Mouse (Mus musculus) intestine, embryonic 16.5 days (tissue): ENCODE measurements around the gene Itpk1. TPM values are rescaled to one million over a fixed set of nuclear protein-coding genes. Genes with fewer than 3 reads are reported as not detected.

Experiments used
- ATAC-seq: fragments of 200-750 bp; cut with Nextera tagmentation; 2 replicates; pipeline ENCODE4 v1.8.0; 2017; ENCODE audit warnings: moderate TSS enrichment, moderate library complexity
- H3K27ac ChIP-seq: fragments of 300-500 bp; sonication (generic); 2 replicates; pipeline ENCODE4 v1.5.1; 2014; ENCODE audit warnings: mild to moderate bottlenecking, low read length
- H3K27me3 ChIP-seq: fragments of 300-500 bp; sonication (generic); replicated peaks from 2 replicates; pipeline ENCODE4 v1.6.1; 2014; ENCODE audit warnings: low read length, control low read depth, mixed read lengths; ENCODE audit not compliant: control insufficient read depth, insufficient read depth
- H3K36me3 ChIP-seq: fragments of 300-500 bp; sonication (generic); 2 replicates; pipeline ENCODE4 v1.6.1; 2014; ENCODE audit warnings: low read length, control low read depth; ENCODE audit not compliant: control insufficient read depth, insufficient read depth
- H3K4me1 ChIP-seq: fragments of 300-500 bp; sonication (generic); 2 replicates; pipeline ENCODE4 v1.6.1; 2014; ENCODE audit warnings: low read length, control low read depth, mixed read lengths; ENCODE audit not compliant: control insufficient read depth, insufficient read depth
- H3K4me2 ChIP-seq: fragments of 300-500 bp; sonication (generic); 2 replicates; pipeline ENCODE4 v1.6.1; 2014; ENCODE audit warnings: low read depth, low read length, control low read depth
- H3K4me3 ChIP-seq: fragments of 300-500 bp; sonication (generic); 2 replicates; pipeline ENCODE4 v1.5.1; 2014; ENCODE audit warnings: mild to moderate bottlenecking, low read length
- H3K9ac ChIP-seq: fragments of 300-500 bp; sonication (generic); 2 replicates; pipeline ENCODE4 v1.6.1; 2014; ENCODE audit warnings: low read depth, low read length
- H3K9me3 ChIP-seq: fragments of 300-500 bp; sonication (generic); 2 replicates; pipeline ENCODE4 v1.6.1; 2016; ENCODE audit warnings: low read length, control low read depth; ENCODE audit not compliant: control insufficient read depth
- WGBS: fragments of 180-500 bp; shearing (Covaris S2); extraction: QIAGEN DNeasy Blood & Tissue Kit; methylation state at CpG from one replicate; pipeline ENCODE4 v1.1.7; 2014; 5-methylcytosine and 5-hydroxymethylcytosine counted together
- polyA plus RNA-seq: library from polyadenylated mRNA; unstranded; fragments of >200 nt; fragmentation: Nextera tagmentation; extraction: Ambion mirVana; gene quantifications from 2 replicates; pipeline ENCODE4 v1.2.1, GENCODE M21; 2015

The Itpk1 gene
- polyA plus RNA-seq, 1 experiment from 2014 or later = 51.4 TPM

GRCm38 (mm10) chr12:102714654-102715395 lies 10.1 kb upstream of the Itpk1 start:
- Histone ChIP-seq H3K4me3 (no peak overlapping the region), H3K4me2 (no peak overlapping the region), H3K27me3 (no peaks in the 10 kb centered on the region), H3K9me3 (no peaks in the 10 kb centered on the region), H3K9ac (no peak overlapping the region), H3K36me3 (no peaks in the 10 kb centered on the region), H3K4me1 (no peaks in the 10 kb centered on the region), H3K27ac (no peak overlapping the region)
- WGBS = 78% methylated on average over 10 of the region's 10 CpGs
- ATAC-seq = no peak

- Histone ChIP-seq H3K4me2 (no peak overlapping the region), H3K36me3 (no peaks in the 10 kb centered on the region), H3K27me3 (no peaks in the 10 kb centered on the region), H3K9me3 (no peaks in the 10 kb centered on the region), H3K27ac (no peak overlapping the region), H3K9ac (no peak overlapping the region), H3K4me3 (no peak overlapping the region), H3K4me1 (no peaks in the 10 kb centered on the region)
- WGBS = 64% methylated on average over 2 of the region's 2 CpGs
- no peak for ATAC-seq
These were observed 9.4 kb upstream of the Itpk1 start for GRCm38 (mm10) chr12:102714116-102714515.

GRCm38 (mm10) chr12:102713153-102713865 lies 8.6 kb upstream of the Itpk1 start:
- Histone ChIP-seq H3K27me3 (no peaks in the 10 kb centered on the region), H3K36me3 (no peaks in the 10 kb centered on the region), H3K4me3 (no peak overlapping the region), H3K4me2 (no peak overlapping the region), H3K9ac (no peak overlapping the region), H3K27ac (no peak overlapping the region), H3K4me1 (0 out of 2 replicates have a peak, but pooled peaks cover 3% of the 10 kb centered on the region), H3K9me3 (no peaks in the 10 kb centered on the region)
- no peak for ATAC-seq
- WGBS = 61% methylated on average over 20 of the region's 20 CpGs

GRCm38 (mm10) chr12:102710851-102711375 lies 6.2 kb upstream of the Itpk1 start:
- Histone ChIP-seq H3K4me3 (no peak overlapping the region), H3K9ac (no peak overlapping the region), H3K4me1 (peaks cover 17% of the 10 kb centered on the region), H3K4me2 (no peak overlapping the region), H3K9me3 (no peaks in the 10 kb centered on the region), H3K27ac (no peak overlapping the region), H3K36me3 (no peaks in the 10 kb centered on the region), H3K27me3 (no peaks in the 10 kb centered on the region)
- WGBS = 63% methylated on average over 4 of the region's 4 CpGs
- no peak for ATAC-seq

DNA sequence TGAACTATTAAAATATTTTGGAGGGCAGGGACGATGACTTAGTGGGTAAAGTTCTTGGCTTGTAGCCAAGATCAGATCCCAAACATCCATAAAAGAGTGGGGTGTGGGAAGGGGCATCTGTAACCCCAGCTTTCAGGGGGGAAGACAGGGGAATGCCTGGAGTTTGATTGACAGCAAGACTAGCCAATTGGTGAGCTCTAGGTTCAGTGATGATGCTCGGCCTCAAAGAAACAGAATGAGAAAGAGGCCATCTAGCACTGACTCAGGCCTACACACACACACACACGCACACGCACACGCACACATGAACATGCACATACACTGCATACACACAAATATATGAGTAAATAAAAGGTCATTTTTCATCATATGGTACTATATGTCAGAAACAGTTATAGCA lies 5.2 kb upstream of the Itpk1 start:
- WGBS = 84% methylated on average over 5 of the region's 5 CpGs
- H3K4me3 ChIP-seq = no peak overlapping the region
- H3K9me3 ChIP-seq = no peaks in the 10 kb centered on the region
- H3K4me2 ChIP-seq = no peak overlapping the region
- no peak overlapping the region for H3K9ac ChIP-seq
- no peak overlapping the region for H3K27ac ChIP-seq
- H3K36me3 ChIP-seq = no peaks in the 10 kb centered on the region
- peaks cover 24% of the 10 kb centered on the region for H3K4me1 ChIP-seq
- ATAC-seq = no peak
- no peaks in the 10 kb centered on the region for H3K27me3 ChIP-seq

DNA sequence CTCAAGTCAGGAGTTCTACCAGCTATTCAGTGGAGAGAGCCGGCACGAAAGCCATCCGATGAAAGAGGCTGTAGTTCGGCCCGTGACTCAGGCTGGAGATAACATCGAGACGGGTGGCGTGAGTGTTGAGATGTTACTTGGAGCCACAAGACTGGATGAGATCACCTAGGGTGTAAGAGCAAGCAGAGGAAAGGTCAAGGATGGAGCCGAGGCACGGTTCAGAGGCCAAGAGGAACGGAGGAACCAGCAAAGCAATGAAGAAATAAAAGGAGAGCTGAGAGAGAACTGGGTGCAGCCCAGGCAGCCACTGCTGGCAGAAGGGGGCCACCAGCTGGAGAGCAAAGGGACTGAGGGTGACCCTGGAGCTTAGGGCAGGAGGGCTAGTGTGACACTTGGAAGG lies 3.5 kb upstream of the Itpk1 start:
- peak overlapping the region; percentile 77; the same call in 1 of the 2 replicates for H3K27ac ChIP-seq
- no peak overlapping the region for H3K9ac ChIP-seq
- no peaks in the 10 kb centered on the region for H3K9me3 ChIP-seq
- peak; percentile 27 for ATAC-seq
- no peaks in the 10 kb centered on the region for H3K27me3 ChIP-seq
- no peak overlapping the region for H3K4me3 ChIP-seq
- H3K36me3 ChIP-seq = no peaks in the 10 kb centered on the region
- 65% methylated on average over 11 of the region's 11 CpGs for WGBS
- no peak overlapping the region; the same call in 1 of the 2 replicates for H3K4me2 ChIP-seq
- peaks cover 32% of the 10 kb centered on the region for H3K4me1 ChIP-seq

DNA sequence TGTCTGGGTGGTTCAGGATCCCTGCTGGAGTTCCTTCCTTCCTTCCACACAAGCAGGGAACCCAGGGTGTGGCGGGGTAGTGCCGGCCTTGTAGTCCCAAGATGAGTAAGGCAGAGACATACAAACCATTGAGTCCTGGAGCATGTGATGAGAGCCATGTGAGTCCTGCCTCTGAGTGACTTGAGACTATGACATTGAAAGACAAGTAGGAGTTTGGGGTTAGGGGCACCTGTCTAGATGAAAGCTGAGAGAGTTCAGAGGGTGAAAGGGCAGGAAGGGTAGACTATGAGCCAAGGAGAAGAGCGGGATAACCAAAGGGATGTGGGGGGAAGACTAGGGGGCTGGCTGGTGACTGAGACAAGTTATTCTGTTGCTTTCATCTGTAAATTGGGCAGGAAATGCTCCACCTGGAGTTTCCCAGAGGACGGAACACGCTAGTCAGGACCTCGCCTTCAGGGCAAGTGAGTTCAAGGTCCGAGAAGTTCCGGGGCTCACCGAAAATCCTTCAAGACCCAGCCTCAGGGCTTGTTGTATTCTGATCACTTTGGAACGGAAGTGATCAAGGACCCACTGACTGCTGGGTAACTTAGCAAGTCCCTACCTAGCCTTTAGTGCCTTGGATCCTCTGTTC lies 2.2 kb upstream of the Itpk1 start:
- Histone ChIP-seq H3K36me3 (no peaks in the 10 kb centered on the region), H3K4me3 (no peak overlapping the region), H3K27me3 (no peaks in the 10 kb centered on the region), H3K9me3 (no peaks in the 10 kb centered on the region), H3K27ac (no peak overlapping the region), H3K4me1 (peaks cover 45% of the 10 kb centered on the region), H3K9ac (no peak overlapping the region), H3K4me2 (no peak overlapping the region)
- 87% methylated on average over 10 of the region's 10 CpGs for WGBS
- ATAC-seq = no peak

- 73% methylated on average over 6 of the region's 6 CpGs for WGBS
- H3K4me1 ChIP-seq = peaks cover 49% of the 10 kb centered on the region
- H3K4me2 ChIP-seq = peak overlapping the region; percentile 91
- H3K9me3 ChIP-seq = no peaks in the 10 kb centered on the region
- H3K36me3 ChIP-seq = no peaks in the 10 kb centered on the region
- H3K27me3 ChIP-seq = no peaks in the 10 kb centered on the region
- H3K27ac ChIP-seq = peak overlapping the region; percentile 92; the same call in 1 of the 2 replicates
- no peak for ATAC-seq
- no peak overlapping the region for H3K4me3 ChIP-seq
- peak overlapping the region; percentile 87 for H3K9ac ChIP-seq
These were observed 1.3 kb upstream of the Itpk1 start for GRCm38 (mm10) chr12:102705906-102706640.
